Mouse (Mus musculus) T-cell, adult 2 months (primary cell): ENCODE results near the gene Hist1h4c.

Experiments
- DNase-seq: peaks from one replicate; pipeline ENCODE4 v3.0.0; 2022; ENCODE audit warnings: low spot score

Hist1h4c gene

GRCm38 (mm10) chr13:23695514-23695913 is 2.7 kb downstream of the Hist1h4c start, which contains the start of gene Hist1h1t:
Hist1h1t (plus strand) TSS chr13:23695814.
- DNase-seq: no peak

DNA sequence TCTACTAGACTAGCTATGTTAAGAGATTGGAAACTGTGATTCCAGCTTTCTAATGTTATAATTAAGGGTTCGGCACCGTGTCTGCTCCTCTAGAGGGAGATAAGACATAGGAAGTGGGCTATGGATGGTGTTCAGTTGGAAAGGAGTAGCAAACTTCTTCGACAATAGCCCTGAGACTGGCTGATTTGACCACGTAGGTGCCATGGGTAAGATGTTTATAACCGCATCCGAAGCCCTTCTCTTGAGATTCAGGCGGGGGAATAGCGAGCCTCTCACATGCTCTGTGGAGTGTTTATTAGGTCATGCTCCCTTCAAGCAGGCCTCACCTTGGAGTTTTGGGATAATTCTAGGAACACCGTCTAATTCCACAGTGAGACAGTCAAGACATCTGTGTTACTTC is 3.3 kb downstream of the Hist1h4c start:
- DNase-seq: no peak

DNA sequence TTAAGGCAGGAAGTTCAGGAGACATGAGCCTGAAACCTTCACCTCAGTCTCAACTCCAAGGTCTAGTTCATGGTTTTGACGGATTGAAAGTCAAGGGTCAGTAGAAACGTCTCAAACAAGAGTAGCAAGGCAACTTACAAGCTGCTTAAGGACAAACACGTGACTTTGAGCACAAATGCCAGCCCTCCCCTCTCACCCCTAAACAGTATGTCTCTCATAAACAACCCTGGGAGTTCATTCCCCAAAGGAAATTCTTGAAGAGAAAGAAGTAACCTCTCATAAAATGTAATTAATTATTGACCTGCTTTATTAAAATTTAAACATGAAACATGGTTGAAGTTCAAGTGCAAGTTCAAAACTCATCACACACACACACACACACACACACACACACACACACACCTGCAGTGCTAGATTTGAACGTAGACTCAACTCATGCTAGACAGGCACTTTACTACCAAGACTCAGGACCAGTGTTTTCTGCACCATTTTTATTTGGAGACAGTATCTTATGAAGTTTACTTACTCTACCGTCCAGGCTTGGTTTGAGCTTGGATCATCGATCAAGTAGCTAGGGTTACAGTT is 4.3 kb downstream of the Hist1h4c start:
- no peak for DNase-seq

GRCm38 (mm10) chr13:23689459-23689858 is 8.8 kb downstream of the Hist1h4c start:
- DNase-seq: no peak

- no peak for DNase-seq
These were observed 9.3 kb downstream of the Hist1h4c start for GRCm38 (mm10) chr13:23688956-23689355.

- no peak for DNase-seq
These were observed 10.3 kb downstream of the Hist1h4c start for GRCm38 (mm10) chr13:23687907-23688306.

DNA sequence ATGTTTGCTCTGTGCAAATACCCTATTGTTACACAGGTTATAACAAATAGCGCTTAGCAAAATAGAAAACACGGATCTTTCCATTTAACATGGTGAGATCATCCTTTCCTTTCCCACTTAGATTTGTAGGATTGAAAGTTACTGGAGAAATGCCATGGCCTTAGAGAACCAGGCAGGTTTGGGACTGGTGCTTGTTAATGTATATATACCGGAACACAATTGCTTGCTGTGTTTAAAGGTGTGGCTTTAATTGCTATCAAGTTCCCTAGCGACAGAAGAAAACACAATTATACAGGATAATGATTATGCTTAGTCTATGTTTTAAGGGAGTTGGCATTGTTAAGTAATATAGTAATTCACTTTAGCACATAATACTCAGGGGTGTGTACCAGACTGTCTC is 11.1 kb downstream of the Hist1h4c start:
- DNase-seq: no peak

DNA sequence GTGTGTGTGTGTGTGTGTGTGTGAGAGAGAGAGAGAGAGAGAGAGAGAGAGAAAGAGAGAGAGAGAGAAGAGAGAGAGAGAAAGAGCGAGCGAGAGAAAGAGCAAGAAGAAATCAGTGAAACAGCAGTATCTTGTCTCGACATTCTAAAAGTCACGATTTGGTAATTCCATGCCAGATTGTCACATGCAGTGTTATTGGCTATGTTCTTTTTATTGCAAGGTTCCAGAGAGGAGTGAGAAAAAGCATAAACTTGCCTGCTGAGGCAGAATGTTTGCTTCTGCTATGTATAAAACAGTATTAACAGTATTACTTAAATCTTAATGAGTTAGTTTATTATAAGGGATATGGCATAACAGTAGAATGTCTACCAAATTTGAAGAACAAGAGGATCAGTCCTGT is 12.3 kb downstream of the Hist1h4c start:
- DNase-seq: no peak

DNA sequence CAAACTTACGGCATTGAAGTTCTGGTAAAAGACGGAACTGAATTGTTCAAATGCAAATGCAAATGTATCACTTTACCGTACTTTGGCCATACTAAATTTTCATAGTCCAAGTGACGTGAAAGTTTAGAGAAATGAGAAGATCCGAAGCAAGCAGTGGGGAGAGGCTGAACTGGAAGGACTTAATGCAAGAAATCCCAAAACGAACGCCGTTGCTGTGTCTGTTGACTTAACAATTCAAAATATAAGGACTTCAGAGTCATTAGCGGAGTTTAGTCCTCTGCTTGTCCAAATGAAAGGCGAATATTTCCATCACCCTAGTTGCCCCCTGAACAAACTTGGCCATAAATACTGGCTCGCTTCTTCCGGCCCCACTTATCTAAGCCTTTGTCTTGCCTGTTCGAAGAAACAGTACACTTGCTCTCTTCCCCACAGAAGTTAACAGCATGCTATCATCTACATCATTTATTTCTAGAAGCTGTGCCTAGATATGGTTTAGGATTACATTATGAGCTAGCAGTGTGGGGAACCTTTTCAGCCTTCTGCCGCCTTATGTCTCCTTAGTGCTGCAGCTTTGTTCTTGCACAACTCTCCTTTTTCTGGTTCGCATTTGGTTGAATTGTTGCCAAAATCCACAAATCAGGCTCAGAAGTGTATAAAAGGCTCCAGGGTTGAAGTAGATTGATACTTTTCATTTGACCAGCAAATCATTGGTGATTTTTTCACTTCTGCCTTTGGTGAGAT is 13.0 kb downstream of the Hist1h4c start:
- DNase-seq: no peak

- peak; percentile 69 for DNase-seq
These were observed 13.8 kb downstream of the Hist1h4c start for GRCm38 (mm10) chr13:23684295-23684945.

- DNase-seq: peak; percentile 85
These were observed 14.4 kb downstream of the Hist1h4c start, which contains the start of the genes Hist1h2ac and Hist1h2bc for GRCm38 (mm10) chr13:23683755-23684281. Hist1h2ac (minus strand) TSS chr13:23683948. Hist1h2bc (plus strand) TSS chr13:23684199.

GRCm38 (mm10) chr13:23682947-23683754 is 15.1 kb downstream of the Hist1h4c start:
- peak; percentile 13 for DNase-seq

- no peak for DNase-seq
These were observed 15.7 kb downstream of the Hist1h4c start for GRCm38 (mm10) chr13:23682623-23682946.

DNA sequence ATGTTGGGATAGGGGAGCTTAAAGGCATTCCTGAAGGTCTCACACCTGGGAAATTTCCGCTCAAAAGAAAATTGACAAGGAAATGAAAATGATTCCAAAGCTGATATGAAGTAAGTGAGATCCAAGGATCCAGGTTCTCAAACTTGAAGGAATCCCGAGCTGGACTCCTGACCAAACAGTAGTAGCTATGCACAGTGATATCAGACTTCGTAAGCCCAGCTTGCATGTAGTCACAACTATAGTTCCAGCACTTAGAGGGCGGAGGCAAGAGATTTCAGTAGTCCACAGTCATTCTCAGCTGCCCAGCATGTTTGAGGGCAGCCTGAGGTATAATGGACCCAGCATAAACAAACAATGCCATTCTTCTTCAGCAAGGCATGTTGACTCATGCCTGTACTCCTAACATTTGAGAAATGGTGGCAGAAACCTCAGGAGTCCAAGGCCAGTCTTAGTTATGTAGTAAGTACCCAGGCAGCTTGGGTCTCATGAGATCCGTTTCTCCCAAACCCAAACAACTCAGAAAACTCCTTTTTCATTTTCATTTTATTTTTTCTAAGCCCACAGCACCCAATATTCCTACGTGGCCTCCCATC is 16.2 kb downstream of the Hist1h4c start:
- no peak for DNase-seq

- no peak for DNase-seq
These were observed 35.7 kb downstream of the Hist1h4c start for GRCm38 (mm10) chr13:23662536-23662935.

GRCm38 (mm10) chr13:23659636-23660366 is 38.5 kb downstream of the Hist1h4c start:
- no peak for DNase-seq
